Mouse (Mus musculus) layer of hippocampus, adult 8-10 months (tissue): ENCODE data around the gene Akap2. TPM values are rescaled to one million over a fixed set of nuclear protein-coding genes. Genes with fewer than 3 reads are reported as not detected.

ENCODE experiments used
- DNase-seq, 2 experiments: peaks; one replicate each; pipeline ENCODE4 v3.0.0; 2022; ENCODE audit warnings: low spot score in 2 of 2
- total RNA-seq, 4 experiments: library from RNA; stranded (reverse); gene quantifications; 2 replicates each; pipeline ENCODE4 v1.2.4; 2022

The Akap2 gene
- total RNA-seq, 4 experiments from 2014 or later: 43.3 to 49.6 (median 48.5) TPM

DNA sequence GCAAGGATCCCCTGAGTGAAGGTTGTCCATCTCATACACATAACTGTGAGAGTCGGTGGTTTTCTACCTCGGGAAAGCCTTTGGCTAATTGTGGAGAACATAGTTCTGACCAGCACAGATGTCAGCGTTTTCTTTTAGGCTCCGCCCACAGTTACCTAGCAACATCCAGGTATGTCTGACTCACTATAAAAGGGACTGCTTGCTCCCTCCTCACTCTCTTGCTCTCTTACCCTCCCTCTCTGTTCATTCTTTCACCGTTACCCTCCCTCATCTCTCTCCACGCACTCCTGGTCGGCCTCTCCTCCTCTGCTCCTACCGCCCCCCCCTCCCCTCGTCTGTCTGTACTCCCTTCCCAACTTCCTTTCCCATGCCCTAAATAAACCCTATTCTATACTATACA, 187.2 kb downstream of the Akap2 start:
- DNase-seq: no peak

DNA sequence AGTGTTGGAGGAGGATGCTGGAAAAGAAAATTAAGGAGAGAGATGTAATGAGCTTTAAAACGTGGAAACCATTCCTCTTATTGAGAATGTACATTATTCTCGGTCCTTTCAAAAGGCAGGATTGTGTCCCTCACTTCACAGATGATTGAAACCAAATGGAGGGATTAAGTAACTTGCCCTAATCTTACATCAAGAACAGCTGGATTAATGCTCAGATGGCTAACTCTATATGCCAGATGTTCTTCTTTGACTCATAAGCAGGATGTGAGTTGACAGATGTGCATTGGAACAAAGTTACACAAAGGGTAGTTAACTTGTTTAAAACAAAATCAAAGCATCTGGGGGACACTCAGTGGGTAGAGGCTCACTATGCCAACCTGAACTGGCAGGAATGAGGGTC, 189.3 kb downstream of the Akap2 start:
- DNase-seq: no peak

DNA sequence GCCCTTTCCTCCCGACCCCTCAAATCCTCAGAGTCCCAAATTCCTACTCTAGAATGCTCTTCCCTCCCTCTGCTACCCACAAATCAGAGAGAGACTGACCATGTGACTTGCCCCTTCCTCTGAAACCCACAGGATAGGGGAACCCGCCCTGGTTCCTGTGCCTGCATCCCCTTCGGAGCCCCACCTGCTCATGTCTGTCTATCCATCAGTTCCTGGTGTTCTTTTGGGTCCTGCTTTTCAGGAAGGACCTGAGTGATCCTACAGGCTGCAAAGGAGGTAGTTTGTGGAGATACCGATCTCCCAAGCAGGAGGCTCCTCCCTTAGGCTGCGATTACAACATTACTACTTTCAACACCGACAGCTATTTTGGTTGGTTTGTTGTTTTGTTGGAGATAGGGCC, 191.4 kb downstream of the Akap2 start:
- DNase-seq: no peak

DNA sequence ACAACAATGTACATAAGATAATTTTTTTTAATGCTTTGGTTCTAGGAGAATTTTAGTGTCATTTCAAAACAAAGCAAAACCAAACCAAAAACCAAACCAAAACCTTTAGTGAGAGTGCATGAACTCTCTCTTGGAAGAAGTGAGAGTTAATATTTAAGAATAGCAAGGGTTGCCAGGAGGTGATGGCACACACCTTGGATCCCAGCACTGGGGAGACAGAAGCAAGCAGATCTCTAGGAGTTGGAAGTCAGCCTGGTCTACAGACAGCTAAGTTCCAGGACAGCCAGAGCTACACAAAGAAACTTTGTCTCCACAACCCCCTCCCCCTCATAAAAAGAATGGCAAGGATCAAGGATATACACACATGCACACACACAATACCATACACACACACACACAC, 195.6 kb downstream of the Akap2 start:
- no peak for DNase-seq

DNA sequence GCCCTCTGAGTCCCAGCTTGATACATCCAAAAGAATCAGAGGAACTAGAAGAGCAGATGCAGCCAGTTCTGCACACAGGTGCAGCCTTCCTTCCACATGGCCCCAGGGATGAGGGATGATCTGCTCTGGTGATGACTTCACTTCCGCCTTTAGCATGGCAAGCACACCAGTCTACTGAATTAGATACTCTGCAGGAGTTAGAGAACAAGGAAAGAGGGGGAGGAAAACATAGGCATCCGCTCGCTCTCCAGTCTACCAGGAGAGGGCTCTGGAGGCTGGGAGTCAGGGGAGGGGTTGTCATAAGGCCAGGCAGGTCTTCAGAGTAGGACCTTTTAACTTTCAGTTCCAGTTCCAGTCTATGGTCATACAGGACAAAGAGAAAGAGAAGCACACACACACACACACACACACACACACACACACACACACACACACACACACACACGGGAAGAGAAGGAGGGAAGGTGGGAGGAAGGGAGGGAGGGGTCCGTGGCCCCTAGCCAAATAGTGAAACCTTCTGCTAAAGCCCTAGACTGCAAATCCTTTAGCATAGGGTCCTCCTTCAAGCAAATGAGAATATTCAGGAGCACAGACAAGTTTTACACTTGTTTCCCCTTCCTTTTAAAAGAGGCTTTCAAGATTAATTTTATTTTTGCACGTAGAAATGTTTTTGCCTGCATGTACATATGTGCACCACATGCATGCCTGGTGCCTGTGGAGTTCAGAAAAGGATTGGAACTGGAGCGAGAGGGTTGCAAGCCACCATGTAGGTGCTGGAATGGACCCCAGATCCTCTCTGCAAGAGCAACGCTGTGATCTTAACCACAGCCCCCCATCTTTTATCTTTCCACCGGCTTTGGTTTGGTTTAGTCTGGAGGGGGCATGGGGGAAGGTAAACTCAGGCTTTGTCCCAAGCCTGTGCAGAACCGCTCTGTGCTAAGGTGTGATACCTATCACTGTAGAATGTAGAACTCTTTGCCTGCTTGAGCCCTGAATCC, 197.0 kb downstream of the Akap2 start:
- no peak for DNase-seq

DNA sequence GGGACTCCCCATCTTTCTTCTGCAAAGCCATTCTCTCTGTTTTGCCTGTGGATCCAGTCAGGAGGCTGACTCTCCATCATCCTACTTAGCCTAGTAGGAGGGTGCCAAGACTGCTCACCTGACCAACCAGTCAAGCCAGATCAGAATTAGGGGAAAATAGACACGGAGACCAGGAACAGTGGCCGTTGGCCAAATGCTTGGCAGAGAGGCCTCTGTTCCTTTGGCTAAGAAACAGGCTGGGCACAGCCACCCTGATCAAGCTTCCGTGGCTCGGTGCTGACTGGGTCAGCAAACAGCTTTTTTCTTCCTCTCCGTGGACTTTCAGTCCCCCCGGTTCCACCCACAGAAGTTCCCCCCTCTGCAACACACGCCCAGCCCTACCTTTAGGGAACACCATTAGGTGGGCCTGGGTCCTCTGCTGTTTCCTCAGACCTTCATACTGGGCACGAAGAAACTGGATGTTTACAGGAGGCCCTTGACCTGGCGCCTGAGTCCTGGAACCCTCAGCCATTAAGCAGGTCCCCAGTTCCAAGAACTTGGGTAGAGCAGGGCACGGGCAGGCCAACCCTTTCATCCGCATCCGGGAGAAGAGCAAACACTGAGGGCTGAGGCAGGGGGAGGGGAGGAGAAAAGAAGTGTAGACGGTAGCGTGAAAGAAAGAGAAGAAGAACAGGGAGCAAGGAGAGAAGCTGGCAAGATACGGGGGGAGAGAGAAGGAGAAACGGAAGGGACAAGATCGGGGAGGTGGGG, 197.9 kb downstream of the Akap2 start:
- peak in 1 of 2 experiments; percentile 21 for DNase-seq

DNA sequence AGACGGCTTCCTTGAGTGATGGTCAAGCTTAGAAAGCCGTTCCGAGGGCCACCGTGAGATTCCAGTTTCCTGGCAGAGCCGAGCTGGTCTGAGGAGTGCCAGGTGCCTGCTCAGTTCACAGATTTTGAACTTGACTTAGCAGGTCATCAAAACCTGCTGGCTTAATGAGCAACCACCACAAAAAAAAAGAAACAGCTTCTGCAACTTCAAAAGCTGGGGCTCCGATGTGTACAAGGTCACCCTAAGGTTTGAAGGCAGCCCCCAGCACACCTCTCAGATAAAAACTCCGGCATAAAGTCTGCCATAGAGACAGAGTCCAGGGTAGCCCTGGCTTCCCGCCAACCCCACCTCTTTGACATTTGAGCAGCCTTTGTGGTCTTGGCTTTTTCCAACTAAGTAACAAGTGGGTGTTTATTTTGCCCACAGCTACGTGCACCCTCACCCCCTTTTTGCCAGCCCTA, 198.8 kb downstream of the Akap2 start, which contains the start of gene D630039A03Rik:
Gene D630039A03Rik (minus strand): TSS at position 97 of the 461 bp plus-strand sequence.
- no peak for DNase-seq

DNA sequence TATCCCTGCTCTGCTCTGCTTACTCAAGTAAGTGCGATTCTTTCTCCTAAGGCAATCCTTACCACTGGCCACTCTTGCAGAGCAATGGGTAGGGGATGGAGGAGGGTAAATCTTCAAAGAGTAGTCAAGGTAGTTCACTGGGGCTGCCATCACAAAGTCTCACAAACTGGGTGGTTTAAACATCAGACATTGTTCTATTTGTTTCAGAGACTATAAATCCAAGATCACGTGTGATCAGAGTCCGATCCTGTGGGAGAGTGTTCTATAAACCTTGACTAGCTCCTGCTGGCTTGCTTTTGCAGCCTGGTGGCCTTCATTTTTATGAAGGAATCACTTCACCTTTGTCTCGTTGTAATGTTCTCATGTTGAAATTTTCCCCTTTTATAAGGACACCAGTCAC, 199.3 kb downstream of the Akap2 start:
- no peak for DNase-seq

DNA sequence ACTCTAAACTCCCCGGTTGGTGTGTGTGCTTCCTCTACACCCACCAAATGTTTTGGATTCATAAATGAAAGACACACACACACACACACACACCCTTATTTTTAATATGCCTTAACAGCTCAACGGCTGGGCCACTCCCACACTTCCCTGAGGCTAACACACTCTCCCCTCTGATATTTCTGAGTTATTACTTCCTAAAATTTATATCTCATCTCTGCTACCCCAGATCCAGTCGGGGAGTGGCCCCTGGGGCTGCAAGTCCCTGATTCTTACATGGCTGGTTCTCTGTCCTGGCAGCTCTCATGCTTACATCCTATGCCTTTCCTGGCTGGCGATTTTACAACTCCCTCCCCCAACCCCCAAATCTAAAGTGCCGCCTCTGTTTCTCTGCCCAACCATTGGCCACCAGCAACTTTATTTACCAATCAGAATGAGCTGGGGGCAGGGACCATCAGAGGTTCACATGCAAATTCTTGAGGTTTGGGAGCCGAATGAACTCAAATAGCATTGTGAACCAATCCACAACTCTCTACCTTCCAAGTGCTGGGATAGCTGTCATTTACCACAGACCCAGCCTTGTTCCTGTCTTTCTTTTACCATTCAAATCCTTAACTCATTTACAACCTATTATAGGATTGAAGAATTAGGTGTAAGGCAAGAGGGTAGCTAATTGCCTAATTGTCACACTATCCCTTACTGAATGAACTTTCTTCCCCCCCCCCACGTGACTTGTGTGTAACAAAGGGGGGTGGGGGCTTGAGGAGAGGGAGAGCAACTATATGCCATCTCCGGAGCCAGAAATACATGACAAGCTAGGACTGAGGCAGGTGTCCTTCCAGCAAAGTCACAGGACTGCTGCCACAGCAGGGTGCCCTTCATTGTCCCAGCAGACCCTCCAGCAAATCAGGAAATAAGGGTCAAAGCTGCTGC, 202.3 kb downstream of the Akap2 start:
- no peak for DNase-seq

DNA sequence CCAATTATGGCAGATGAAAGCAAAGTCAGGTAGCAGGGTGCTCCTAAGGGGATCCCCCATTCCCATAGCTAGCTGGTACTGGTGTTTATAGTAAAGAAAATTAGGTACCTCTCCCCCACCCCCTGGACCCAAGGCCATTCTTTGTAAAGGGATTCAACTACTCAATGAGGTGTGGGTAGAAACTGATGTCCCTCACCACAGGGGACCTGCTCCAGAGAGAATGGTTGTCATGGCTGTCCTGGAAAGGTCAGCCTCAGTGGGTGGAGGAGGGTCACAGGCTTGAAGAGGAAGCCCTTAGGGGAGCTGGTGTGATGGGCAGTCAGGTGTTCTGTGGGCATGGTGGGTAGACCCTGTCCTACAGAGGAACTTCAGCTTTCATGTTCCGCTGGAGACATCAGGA, 203.1 kb downstream of the Akap2 start:
- DNase-seq: no peak

DNA sequence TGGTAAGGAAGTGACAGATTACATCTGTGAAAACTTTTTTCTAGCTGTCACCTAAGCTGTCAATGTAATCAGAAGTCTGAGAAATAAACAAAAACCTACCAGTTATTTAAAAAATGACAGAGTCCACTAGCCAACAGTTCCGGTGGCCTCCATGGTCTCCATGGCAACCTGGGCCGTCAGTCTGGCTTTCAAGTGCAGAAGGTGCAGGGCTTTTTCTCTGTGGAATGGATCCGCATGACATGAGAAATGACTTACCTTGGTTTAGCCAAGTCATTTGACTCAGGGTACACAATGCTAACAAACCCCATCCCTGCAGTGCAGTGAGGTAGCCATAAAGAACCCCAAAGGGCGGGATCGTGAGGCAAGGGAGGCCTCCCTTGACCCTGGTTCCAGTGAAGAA, 204.7 kb downstream of the Akap2 start:
- DNase-seq: no peak

DNA sequence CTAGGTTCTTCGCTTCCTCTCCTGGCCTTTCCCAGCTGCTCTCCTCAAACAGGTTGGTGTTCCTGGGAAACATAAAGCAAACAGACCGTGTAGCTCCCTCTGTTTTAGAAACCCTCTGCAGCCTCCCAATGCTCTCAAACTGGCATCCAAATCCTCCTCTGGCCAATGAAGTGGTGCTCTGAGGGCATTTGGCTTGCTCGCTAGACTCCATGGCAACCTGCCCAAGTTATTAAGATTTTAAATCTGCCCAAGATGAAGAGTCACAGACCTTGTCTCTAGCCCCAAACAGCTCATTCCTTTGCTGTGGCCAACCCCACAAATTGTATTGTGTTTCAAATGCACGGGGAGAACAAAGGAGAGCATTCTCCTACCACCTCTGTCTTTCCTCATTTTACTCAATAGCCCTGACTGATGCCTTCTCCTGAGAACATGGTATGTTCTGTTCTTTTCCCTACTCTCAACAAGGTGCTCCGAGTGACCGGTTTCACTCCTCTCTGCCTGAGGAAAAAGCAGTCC, 207.2 kb downstream of the Akap2 start:
- DNase-seq: no peak

DNA sequence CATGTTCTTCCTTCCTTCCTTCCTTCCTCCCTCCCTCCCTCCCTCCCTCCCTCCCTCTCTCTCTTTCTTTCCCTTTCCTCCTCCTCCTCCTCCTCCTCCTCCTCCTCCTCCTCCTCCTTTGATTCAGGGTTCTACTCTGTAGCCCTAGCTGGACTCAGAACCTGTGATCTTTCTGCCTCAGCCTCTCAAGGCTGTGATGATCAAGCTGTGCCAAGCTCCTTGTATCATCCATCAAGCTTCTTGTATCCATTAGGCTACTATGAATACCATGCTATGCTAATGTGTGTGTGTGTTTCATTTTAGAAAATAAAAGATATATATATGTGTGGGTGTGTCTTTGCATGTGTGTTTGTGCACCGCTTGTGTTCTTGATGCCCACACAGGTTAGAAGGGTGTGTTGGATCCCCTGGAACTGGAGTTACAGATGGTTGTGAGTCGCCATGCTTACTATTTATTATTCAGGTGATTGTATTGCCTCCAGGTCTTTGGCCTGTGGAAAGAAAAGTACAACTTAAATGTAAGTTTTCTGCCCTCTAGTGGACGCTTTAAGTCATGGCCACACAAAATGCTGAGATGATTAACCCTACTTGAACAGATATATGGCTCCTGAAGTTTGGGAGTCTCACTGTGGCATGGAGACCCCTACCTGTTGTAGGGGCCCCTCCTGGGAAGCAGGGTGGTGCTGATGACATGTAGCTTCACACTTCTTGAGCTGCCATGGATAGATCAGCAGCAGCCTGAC, 210.2 kb downstream of the Akap2 start:
- DNase-seq: no peak

DNA sequence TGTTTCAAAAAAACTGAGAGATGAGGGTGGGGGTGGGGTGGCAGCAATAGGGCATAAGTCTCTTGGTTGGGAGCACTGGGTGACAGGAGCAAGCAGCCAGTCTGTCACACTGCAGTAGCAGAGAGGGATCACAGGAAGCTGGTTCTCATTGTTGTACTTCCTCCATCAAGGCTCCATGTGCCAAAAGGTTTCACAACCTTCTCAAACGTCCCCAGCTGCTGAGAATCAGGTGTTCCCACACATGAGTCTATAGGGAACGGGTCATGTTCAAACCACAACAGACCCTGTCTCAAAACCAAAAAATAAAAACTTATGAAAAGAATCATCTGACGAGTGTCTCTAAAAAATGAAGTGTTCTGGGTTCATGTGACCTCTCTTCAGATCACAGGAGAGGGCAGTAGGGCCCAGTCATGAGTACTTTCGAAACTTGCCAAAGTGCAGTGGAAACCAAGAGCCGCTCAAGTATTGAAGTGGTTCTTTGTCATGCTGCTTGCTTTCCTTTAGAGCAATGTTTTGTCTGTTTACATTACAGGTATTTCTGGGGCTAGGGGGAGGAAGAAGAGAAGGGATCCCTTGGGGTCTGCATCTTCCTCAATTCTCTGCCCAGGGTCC, 213.2 kb downstream of the Akap2 start:
- DNase-seq: no peak

DNA sequence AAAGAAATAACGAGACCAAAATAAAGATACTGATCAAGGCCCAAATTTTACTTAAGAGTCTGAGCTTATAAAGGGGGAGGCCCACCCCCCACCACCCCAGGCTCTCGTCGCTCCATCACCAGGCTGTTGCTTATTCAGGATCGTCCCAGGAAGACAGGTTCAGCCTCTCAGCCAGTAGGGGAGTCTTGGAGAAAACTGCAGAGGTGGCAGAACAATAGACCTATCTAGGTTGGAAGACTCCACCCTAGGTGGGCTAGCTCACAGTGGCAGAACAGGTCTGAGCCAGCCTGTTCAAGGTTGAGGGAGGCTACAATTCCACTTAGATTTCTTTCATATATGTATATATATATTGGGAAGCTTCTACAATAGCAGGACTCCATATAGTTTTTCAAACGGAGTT, 216.7 kb downstream of the Akap2 start:
- DNase-seq: no peak

DNA sequence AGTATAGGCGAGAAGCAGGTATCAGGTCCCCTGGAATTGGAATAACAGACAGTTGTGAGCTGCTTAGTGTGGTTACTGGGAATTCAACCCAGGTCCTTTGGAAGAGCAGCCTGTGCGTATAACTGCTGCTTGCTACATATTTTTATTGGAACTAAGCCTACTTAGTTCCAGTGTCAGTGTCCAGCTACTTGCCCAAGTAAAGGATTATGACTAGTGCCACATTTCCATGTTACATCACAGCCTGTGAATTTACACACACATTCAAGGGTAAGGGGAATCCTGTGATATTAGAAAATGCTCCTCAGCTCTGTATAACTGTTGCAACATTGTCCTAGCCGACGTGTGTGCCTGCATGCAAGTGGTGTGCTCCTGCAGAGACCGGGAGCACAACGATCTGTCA, 219.8 kb downstream of the Akap2 start:
- DNase-seq: no peak

DNA sequence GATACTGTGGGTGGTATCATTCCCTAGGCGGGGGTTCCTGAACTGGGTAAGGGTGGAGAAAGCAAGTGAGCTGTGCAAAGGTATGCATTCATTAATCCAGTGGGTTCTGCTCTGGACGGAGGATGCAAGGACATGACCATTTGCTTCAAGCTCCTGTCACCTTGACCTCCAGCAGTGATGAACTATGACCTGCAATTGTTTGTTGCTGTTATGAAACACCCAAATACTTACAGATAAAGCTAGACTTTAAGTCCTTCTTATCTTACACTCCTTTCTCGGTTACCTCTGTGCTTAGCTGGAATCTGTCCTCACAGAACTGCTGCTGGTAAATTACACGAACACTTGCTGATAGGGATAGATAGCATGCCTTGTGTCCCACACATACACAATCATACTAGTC, 223.2 kb downstream of the Akap2 start:
- DNase-seq: no peak

DNA sequence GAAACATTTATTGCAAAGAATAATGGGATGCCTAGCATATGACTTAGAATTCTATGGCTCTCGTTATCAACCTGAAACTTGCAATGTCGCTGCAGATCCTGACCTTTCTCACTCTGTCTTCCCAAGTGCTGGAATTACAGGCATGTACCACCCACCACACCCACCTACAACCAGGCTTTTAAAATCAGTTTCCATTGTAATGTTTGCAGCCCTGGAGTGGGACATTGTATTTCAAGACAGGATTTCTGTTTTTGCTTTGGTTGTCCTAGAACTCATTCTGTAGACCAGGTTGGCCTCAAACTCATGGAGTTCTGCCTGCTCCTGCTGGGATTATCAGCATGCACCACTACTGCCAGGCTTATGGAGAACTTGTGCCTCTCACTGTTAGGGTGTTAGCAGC, 225.4 kb downstream of the Akap2 start:
- no peak for DNase-seq
